Mouse (Mus musculus) erythroblast, embryonic 14.5 days (primary cell): Measurements from ENCODE around the gene Phactr3.

Source experiments
- GATA1 ChIP-seq: IDR thresholded peaks from 2 replicates; pipeline ENCODE4 v1.6.1; 2012; ENCODE audit warnings: low read length, inconsistent platforms, mixed read lengths
- TAL1 ChIP-seq: IDR thresholded peaks from 3 replicates; pipeline ENCODE4 v1.6.1; 2012; ENCODE audit warnings: low read length, inconsistent platforms, mixed read lengths

DNA sequence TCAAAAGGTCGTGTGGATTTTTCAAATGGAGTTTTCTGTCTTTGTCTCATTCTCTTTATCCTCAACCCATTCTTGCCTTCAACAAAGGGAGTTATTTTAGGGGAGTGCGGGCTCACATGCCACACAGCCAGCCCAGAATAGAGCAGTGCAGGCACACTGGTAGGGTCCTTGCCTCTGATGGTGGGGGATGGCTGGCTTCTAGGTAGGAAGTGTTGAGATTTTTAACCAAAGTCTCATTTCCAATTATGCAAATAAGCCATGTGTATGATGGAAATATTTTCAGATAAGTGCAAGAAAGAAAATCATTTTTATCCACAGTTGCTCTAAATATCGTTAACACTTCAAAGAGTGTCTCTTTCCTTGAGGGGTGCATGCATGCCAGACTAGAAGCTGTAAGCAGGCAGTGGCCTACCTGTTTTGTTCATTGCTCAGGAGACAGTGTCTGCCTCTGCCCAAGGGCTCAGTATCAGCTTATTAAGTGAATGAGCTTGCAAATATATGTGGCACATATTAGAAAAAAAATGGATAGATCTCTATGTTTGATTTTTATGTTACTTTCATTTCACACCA, 101.5 kb downstream of the Phactr3 start:
- no peak for TF ChIP-seq GATA1
- no peak for TF ChIP-seq TAL1
